Mouse (Mus musculus): ENCODE measurements around the gene Nkx2-2. TPM values are rescaled to one million over a fixed set of nuclear protein-coding genes. Genes with fewer than 3 reads are reported as not detected.
A peak's percentile ranks its signal among the peaks of the same experiment; 100 is the strongest.

Gene Nkx2-2
- 1.0 and 1.5 TPM in 2 replicates for polyA plus RNA-seq (2015; fragmentation: Nextera tagmentation; extraction: Ambion mirVana)

GRCm38 (mm10) chr2:147193271-147194255 lies at the start of gene Nkx2-2:
TSS of gene Nkx2-2 (minus strand) at chr2:147194243.
- Histone ChIP-seq H3K4me1 (ENCODE audit: control insufficient read depth, insufficient read depth, low read length) (peaks cover 17% of the 10 kb centered on the region), H3K27ac (ENCODE audit: low read length) (no peak within 1 kb of the TSS), H3K27me3 (ENCODE audit: control insufficient read depth, insufficient read depth, low read length) (peaks cover 86% of the 10 kb centered on the region), H3K4me2 (ENCODE audit: low read depth, low read length) (peak within 1 kb of the TSS; percentile 48), H3K9ac (ENCODE audit: low read length) (peak within 1 kb of the TSS; percentile 43), H3K4me3 (replicated peaks; ENCODE audit: low read length) (peak within 1 kb of the TSS; percentile 41), H3K9me3 (replicated peaks; ENCODE audit: control insufficient read depth, low read length) (no peaks in the 10 kb centered on the region), H3K36me3 (ENCODE audit: control insufficient read depth, insufficient read depth, low read length) (no peaks in the 10 kb centered on the region)
- 0 out of 2 replicates have a peak, but pooled peaks have one; percentile 29 for ATAC-seq (ENCODE audit: insufficient read depth, low FRiP score)
- WGBS: under 1% methylated on average over 54 of the region's 54 CpGs

GRCm38 (mm10) chr2:147235707-147236290 lies 41.8 kb upstream of the Nkx2-2 start:
- WGBS: 87% methylated on average over 25 of the region's 25 CpGs
- Histone ChIP-seq H3K4me1 (ENCODE audit: control insufficient read depth, insufficient read depth, low read length) (no peaks in the 10 kb centered on the region), H3K36me3 (ENCODE audit: control insufficient read depth, insufficient read depth, low read length) (no peaks in the 10 kb centered on the region), H3K27me3 (ENCODE audit: control insufficient read depth, insufficient read depth, low read length) (no peaks in the 10 kb centered on the region), H3K27ac (ENCODE audit: low read length) (no peak overlapping the region), H3K4me2 (ENCODE audit: low read depth, low read length) (no peak overlapping the region), H3K9me3 (replicated peaks; ENCODE audit: control insufficient read depth, low read length) (no peaks in the 10 kb centered on the region), H3K9ac (ENCODE audit: low read length) (no peak overlapping the region), H3K4me3 (replicated peaks; ENCODE audit: low read length) (no peak overlapping the region)
- ATAC-seq (ENCODE audit: insufficient read depth, low FRiP score): no peak

GRCm38 (mm10) chr2:147231175-147231574 lies 37.1 kb upstream of the Nkx2-2 start:
- no peak for ATAC-seq (ENCODE audit: insufficient read depth, low FRiP score)
- 41% methylated on average over 5 of the region's 5 CpGs for WGBS

GRCm38 (mm10) chr2:147205076-147205615 lies 11.1 kb upstream of the Nkx2-2 start:
- H3K9ac ChIP-seq (ENCODE audit: low read length): no peak overlapping the region
- no peak overlapping the region for H3K27ac ChIP-seq (ENCODE audit: low read length)
- no peaks in the 10 kb centered on the region for H3K27me3 ChIP-seq (ENCODE audit: control insufficient read depth, insufficient read depth, low read length)
- no peaks in the 10 kb centered on the region for H3K9me3 ChIP-seq (replicated peaks; ENCODE audit: control insufficient read depth, low read length)
- H3K4me2 ChIP-seq (ENCODE audit: low read depth, low read length): no peak overlapping the region
- no peaks in the 10 kb centered on the region for H3K36me3 ChIP-seq (ENCODE audit: control insufficient read depth, insufficient read depth, low read length)
- ATAC-seq (ENCODE audit: insufficient read depth, low FRiP score): no peak
- no peaks in the 10 kb centered on the region for H3K4me1 ChIP-seq (ENCODE audit: control insufficient read depth, insufficient read depth, low read length)
- H3K4me3 ChIP-seq (replicated peaks; ENCODE audit: low read length): no peak overlapping the region
- WGBS: 9% methylated on average over 4 of the region's 4 CpGs

More at GRCm38 (mm10) chr2:147231175-147231574, 37.1 kb upstream of the Nkx2-2 start:
- no peaks in the 10 kb centered on the region for H3K27me3 ChIP-seq (ENCODE audit: control insufficient read depth, insufficient read depth, low read length)
- H3K4me2 ChIP-seq (ENCODE audit: low read depth, low read length): no peak overlapping the region
- no peaks in the 10 kb centered on the region for H3K9me3 ChIP-seq (replicated peaks; ENCODE audit: control insufficient read depth, low read length)
- no peak overlapping the region for H3K9ac ChIP-seq (ENCODE audit: low read length)
- H3K27ac ChIP-seq (ENCODE audit: low read length): no peak overlapping the region
- no peaks in the 10 kb centered on the region for H3K36me3 ChIP-seq (ENCODE audit: control insufficient read depth, insufficient read depth, low read length)
- no peaks in the 10 kb centered on the region for H3K4me1 ChIP-seq (ENCODE audit: control insufficient read depth, insufficient read depth, low read length)
- H3K4me3 ChIP-seq (replicated peaks; ENCODE audit: low read length): no peak overlapping the region

GRCm38 (mm10) chr2:147194711-147195615 lies 920 bp upstream of the Nkx2-2 start:
- peak; percentile 35; the same call in 1 of the 2 replicates for ATAC-seq (ENCODE audit: insufficient read depth, low FRiP score)
- Histone ChIP-seq H3K9ac (ENCODE audit: low read length) (0 out of 2 replicates have a peak overlapping the region, but pooled peaks have one; percentile 43), H3K27me3 (ENCODE audit: control insufficient read depth, insufficient read depth, low read length) (peaks cover 76% of the 10 kb centered on the region), H3K4me2 (ENCODE audit: low read depth, low read length) (peak overlapping the region; percentile 48), H3K27ac (ENCODE audit: low read length) (no peak overlapping the region), H3K36me3 (ENCODE audit: control insufficient read depth, insufficient read depth, low read length) (no peaks in the 10 kb centered on the region), H3K9me3 (replicated peaks; ENCODE audit: control insufficient read depth, low read length) (no peaks in the 10 kb centered on the region), H3K4me1 (ENCODE audit: control insufficient read depth, insufficient read depth, low read length) (peaks cover 17% of the 10 kb centered on the region), H3K4me3 (replicated peaks; ENCODE audit: low read length) (peak overlapping the region; percentile 41)
- WGBS: under 1% methylated on average over 71 of the region's 71 CpGs

- no peak overlapping the region for H3K9ac ChIP-seq (ENCODE audit: low read length)
- peaks cover 17% of the 10 kb centered on the region for H3K4me1 ChIP-seq (ENCODE audit: control insufficient read depth, insufficient read depth, low read length)
- H3K27me3 ChIP-seq (ENCODE audit: control insufficient read depth, insufficient read depth, low read length): peaks cover 94% of the 10 kb centered on the region
- ATAC-seq (ENCODE audit: insufficient read depth, low FRiP score): no peak
- H3K9me3 ChIP-seq (replicated peaks; ENCODE audit: control insufficient read depth, low read length): no peaks in the 10 kb centered on the region
- no peak overlapping the region for H3K4me2 ChIP-seq (ENCODE audit: low read depth, low read length)
- H3K36me3 ChIP-seq (ENCODE audit: control insufficient read depth, insufficient read depth, low read length): no peaks in the 10 kb centered on the region
- WGBS: 6% methylated on average over 13 of the region's 13 CpGs
- no peak overlapping the region for H3K27ac ChIP-seq (ENCODE audit: low read length)
- no peak overlapping the region for H3K4me3 ChIP-seq (replicated peaks; ENCODE audit: low read length)
Measured at GRCm38 (mm10) chr2:147192731-147193130, 1.3 kb downstream of the Nkx2-2 start.

- no peak overlapping the region for H3K4me2 ChIP-seq (ENCODE audit: low read depth, low read length)
- peaks cover 99% of the 10 kb centered on the region for H3K27me3 ChIP-seq (ENCODE audit: control insufficient read depth, insufficient read depth, low read length)
- H3K9ac ChIP-seq (ENCODE audit: low read length): no peak overlapping the region
- H3K36me3 ChIP-seq (ENCODE audit: control insufficient read depth, insufficient read depth, low read length): no peaks in the 10 kb centered on the region
- 1% methylated on average over 27 of the region's 27 CpGs for WGBS
- no peak overlapping the region for H3K4me3 ChIP-seq (replicated peaks; ENCODE audit: low read length)
- no peaks in the 10 kb centered on the region for H3K9me3 ChIP-seq (replicated peaks; ENCODE audit: control insufficient read depth, low read length)
- no peak for ATAC-seq (ENCODE audit: insufficient read depth, low FRiP score)
- H3K4me1 ChIP-seq (ENCODE audit: control insufficient read depth, insufficient read depth, low read length): peaks cover 17% of the 10 kb centered on the region
- no peak overlapping the region for H3K27ac ChIP-seq (ENCODE audit: low read length)
Measured at GRCm38 (mm10) chr2:147190316-147191021, 3.6 kb downstream of the Nkx2-2 start.

Data from stomach, embryonic 16.5 days (tissue).